Mouse (Mus musculus): ENCODE measurements around the gene Vta1. TPM values are rescaled to one million over a fixed set of nuclear protein-coding genes. Genes with fewer than 3 reads are reported as not detected.

Gene Vta1
- polyA plus RNA-seq, 1 experiment from 2014 or later: 93.5 TPM

- Histone ChIP-seq H3K27ac (ENCODE audit: low read depth) (no peak overlapping the region), H3K4me2 (ENCODE audit: low read length) (no peak overlapping the region), H3K36me3 (ENCODE audit: control insufficient read depth, insufficient read depth, low read length) (no peaks in the 10 kb centered on the region), H3K4me3 (ENCODE audit: low read depth, low read length) (no peak overlapping the region), H3K9me3 (ENCODE audit: control insufficient read depth, low read length) (no peaks in the 10 kb centered on the region), H3K4me1 (replicated peaks; ENCODE audit: control insufficient read depth, insufficient read depth, low read length) (no peaks in the 10 kb centered on the region), H3K27me3 (replicated peaks; ENCODE audit: control insufficient read depth, insufficient read depth, low read length) (no peaks in the 10 kb centered on the region), H3K9ac (ENCODE audit: low read length) (no peak overlapping the region)
- no peak for DNase-seq (ENCODE audit: low spot score)
- ATAC-seq (replicated peaks; ENCODE audit: low FRiP score, low TSS enrichment, low read depth): no peak
- WGBS: 65% methylated on average over 5 of the region's 5 CpGs
These were observed 97.8 kb downstream of the Vta1 start for GRCm38 (mm10) chr10:14607597-14607996.

Other genes starting within 250 kb of the Vta1 start
- 3.4 and 5.3 TPM in 2 replicates for gene Adgrg6, start 159.9 kb downstream of the Vta1 start, polyA plus RNA-seq (2014; fragmentation: Nextera tagmentation; extraction: Ambion mirVana)
- gene Nmbr, start within 50 bp of the Vta1 start, polyA plus RNA-seq (2014; fragmentation: Nextera tagmentation; extraction: Ambion mirVana): 0.34 and 0.45 TPM in 2 replicates
- gene Gje1, start 12.7 kb upstream of the Vta1 start, polyA plus RNA-seq (2014; fragmentation: Nextera tagmentation; extraction: Ambion mirVana): not detected in 2 replicates

Data from intestine, embryonic 14.5 days (tissue).